ENCODE assay signal across 27 mouse cellular contexts in genomic region chr3:108902934-108903333, GRCm38 (mm10). TPM values are rescaled to one million over a fixed set of nuclear protein-coding genes. Genes with fewer than 3 reads are reported as not detected.
DNase-seq lines count a peak whose midpoint lies in the region; ATAC-seq and TF ChIP-seq lines count a peak whose summit lies in the region.
"Had no signal": no experiment of that assay in that cellular context is flagged by ENCODE, and none has a peak within 500 bp of the region (broad histone marks: within the 10 kb centered on the region; RNA-seq: fewer than 3 reads in every experiment).

No protein-coding gene starts in this region.

- H3K4me3 ChIP-seq in liver, embryonic 12.5 days, result no peak overlapping the region
- H3K4me3 ChIP-seq in stomach, postnatal 0 days (ENCODE audit: low read depth, low read length), result no peak overlapping the region
- H3K4me3 ChIP-seq in forebrain, embryonic 12.5 days (replicated peaks), result no peak overlapping the region
- no peak overlapping the region for H3K4me3 ChIP-seq in embryonic facial prominence, embryonic 10.5 days
- H3K4me3 ChIP-seq: embryonic facial prominence, embryonic 13.5 days; forebrain, embryonic 10.5 days; forebrain, embryonic 15.5 days; heart, embryonic 10.5 days; hindbrain, embryonic 13.5 days had no signal

- no peak overlapping the region for H3K27ac ChIP-seq in liver, embryonic 12.5 days
- H3K27ac ChIP-seq in stomach, postnatal 0 days (replicated peaks), result no peak overlapping the region
- no peak overlapping the region for H3K27ac ChIP-seq in forebrain, embryonic 12.5 days
- no peak overlapping the region for H3K27ac ChIP-seq in embryonic facial prominence, embryonic 10.5 days (replicated peaks)
- H3K27ac ChIP-seq: embryonic facial prominence, embryonic 13.5 days; forebrain, embryonic 10.5 days; forebrain, embryonic 15.5 days; heart, embryonic 10.5 days; hindbrain, embryonic 13.5 days; hindbrain, postnatal 0 days had no signal

- DNase-seq in heart, adult 11 months, result peak; percentile 63
- DNase-seq in heart, postnatal 36 days, result no peak
- DNase-seq in R1 (ENCODE audit: low read depth, low spot score), result peak; percentile 10
- DNase-seq in stomach, postnatal 0 days (ENCODE audit: low spot score), result peak; percentile 35
- DNase-seq in embryonic facial prominence, embryonic 10.5 days (ENCODE audit: low spot score), result no peak
- DNase-seq: adrenal gland, postnatal 14 days; B cell, adult 2 months; cerebellum, adult 11-12 months; cerebellum, adult 9-10 months; cerebellum, postnatal 25 days; gastrocnemius, postnatal 36 days; heart, adult 18-20 months; heart, postnatal 10 days had no signal

- peaks cover 16% of the 10 kb centered on the region for H3K4me1 ChIP-seq in liver, embryonic 12.5 days
- H3K4me1 ChIP-seq in stomach, postnatal 0 days (replicated peaks; ENCODE audit: control insufficient read depth, insufficient read depth), result no peaks in the 10 kb centered on the region
- H3K4me1 ChIP-seq in forebrain, embryonic 12.5 days, result no peaks in the 10 kb centered on the region
- H3K4me1 ChIP-seq in embryonic facial prominence, embryonic 10.5 days, result no peaks in the 10 kb centered on the region
- H3K4me1 ChIP-seq: embryonic facial prominence, embryonic 13.5 days; forebrain, embryonic 10.5 days; forebrain, embryonic 15.5 days; heart, embryonic 10.5 days; hindbrain, embryonic 13.5 days had no signal

- no peak for TF ChIP-seq EP300 in stomach, postnatal 0 days (optimal IDR thresholded peaks at IDR 0.05)

- intact Hi-C loops in heart, postnatal 36 days (cut with DNase I), result no loop called here

- H3K9me3 ChIP-seq in liver, embryonic 12.5 days (replicated peaks), result no peaks in the 10 kb centered on the region
- H3K9me3 ChIP-seq in stomach, postnatal 0 days (ENCODE audit: control insufficient read depth, low read length), result no peaks in the 10 kb centered on the region
- no peaks in the 10 kb centered on the region for H3K9me3 ChIP-seq in forebrain, embryonic 12.5 days
- peaks cover 6% of the 10 kb centered on the region; the same call in 1 of the 2 replicates for H3K9me3 ChIP-seq in embryonic facial prominence, embryonic 10.5 days
- H3K9me3 ChIP-seq: forebrain, embryonic 10.5 days; forebrain, embryonic 15.5 days; heart, embryonic 10.5 days; hindbrain, embryonic 13.5 days had no signal

- no peak for TF ChIP-seq CTCF in stomach, postnatal 0 days (IDR thresholded peaks at IDR 0.05; ENCODE audit: low read depth)

- ATAC-seq in liver, embryonic 12.5 days, result peak; percentile 61; the same call in 1 of the 2 replicates
- ATAC-seq in stomach, postnatal 0 days (ENCODE audit: low FRiP score, low TSS enrichment), result no peak
- ATAC-seq in forebrain, embryonic 12.5 days (ENCODE audit: low FRiP score), result no peak
- ATAC-seq: CD4-positive, CD25-positive, alpha-beta regulatory T cell, adult 4 months; forebrain, embryonic 15.5 days; hindbrain, postnatal 0 days had no signal

- H3K9ac ChIP-seq in liver, embryonic 12.5 days, result no peak overlapping the region
- no peak overlapping the region for H3K9ac ChIP-seq in stomach, postnatal 0 days (ENCODE audit: low read length)
- no peak overlapping the region for H3K9ac ChIP-seq in forebrain, embryonic 12.5 days
- H3K9ac ChIP-seq: embryonic facial prominence, embryonic 13.5 days; forebrain, embryonic 15.5 days; hindbrain, embryonic 13.5 days had no signal

- peaks cover 70% of the 10 kb centered on the region for H3K36me3 ChIP-seq in liver, embryonic 12.5 days
- peaks cover 12% of the 10 kb centered on the region; the same call in 1 of the 2 replicates for H3K36me3 ChIP-seq in stomach, postnatal 0 days (ENCODE audit: control insufficient read depth, insufficient read depth, low read length)
- peaks cover 67% of the 10 kb centered on the region for H3K36me3 ChIP-seq in forebrain, embryonic 12.5 days (replicated peaks)
- peaks cover 87% of the 10 kb centered on the region for H3K36me3 ChIP-seq in embryonic facial prominence, embryonic 10.5 days (replicated peaks)

- no peaks in the 10 kb centered on the region for H3K27me3 ChIP-seq in liver, embryonic 12.5 days (replicated peaks)
- no peaks in the 10 kb centered on the region for H3K27me3 ChIP-seq in stomach, postnatal 0 days (ENCODE audit: control insufficient read depth, insufficient read depth, low read length)
- H3K27me3 ChIP-seq in forebrain, embryonic 12.5 days, result no peaks in the 10 kb centered on the region
- no peaks in the 10 kb centered on the region for H3K27me3 ChIP-seq in embryonic facial prominence, embryonic 10.5 days (replicated peaks; ENCODE audit: low read depth, poor library complexity, severe bottlenecking)
- H3K27me3 ChIP-seq: embryonic facial prominence, embryonic 13.5 days; forebrain, embryonic 15.5 days; hindbrain, embryonic 13.5 days had no signal

- no peak overlapping the region for H3K4me2 ChIP-seq in liver, embryonic 12.5 days
- H3K4me2 ChIP-seq in stomach, postnatal 0 days (replicated peaks; ENCODE audit: low read depth), result no peak overlapping the region
- no peak overlapping the region for H3K4me2 ChIP-seq in forebrain, embryonic 12.5 days
- H3K4me2 ChIP-seq: embryonic facial prominence, embryonic 13.5 days; forebrain, embryonic 15.5 days; hindbrain, embryonic 13.5 days had no signal

- 74% methylated on average over 6 of the region's 6 CpGs for WGBS in liver, embryonic 12.5 days (ENCODE audit: insufficient replicate concordance)
- WGBS in stomach, postnatal 0 days, result 72% methylated on average over 6 of the region's 6 CpGs
- 91% methylated on average over 6 of the region's 6 CpGs for WGBS in forebrain, embryonic 12.5 days
- 94% methylated on average over 6 of the region's 6 CpGs for WGBS in embryonic facial prominence, embryonic 10.5 days

RNA-seq across cellular contexts. Expression of gene Prpf38b, which starts 8.6 kb away (rescaled TPM):
- total RNA-seq in heart, postnatal 36 days (2021), result 10 to 100 TPM; 18.4 to 19.1 TPM
- 58.1 and 59.1 TPM in 2 replicates for polyA plus RNA-seq in liver, embryonic 12.5 days (2016; fragmentation: Nextera tagmentation; extraction: Ambion mirVana)
- 26.1 and 31.1 TPM in 2 replicates for polyA plus RNA-seq in stomach, postnatal 0 days (2015; fragmentation: Nextera tagmentation; extraction: Ambion mirVana)
- polyA plus RNA-seq in forebrain, embryonic 12.5 days (2016; fragmentation: Nextera tagmentation; extraction: Ambion mirVana), result 85.1 and 87.0 TPM in 2 replicates
- 77.1 and 80.7 TPM in 2 replicates for polyA plus RNA-seq in embryonic facial prominence, embryonic 10.5 days (2016; fragmentation: Nextera tagmentation; extraction: Ambion mirVana)

RNA-seq across cellular contexts. Expression of gene Fndc7, which starts 13.1 kb away (rescaled TPM):
- under 1 TPM in 1 of 2 experiments, not detected in 1; 0.08 TPM for total RNA-seq in heart, postnatal 36 days (2021)
- 0.07 and 0.10 TPM in 2 replicates for polyA plus RNA-seq in liver, embryonic 12.5 days (2016; fragmentation: Nextera tagmentation; extraction: Ambion mirVana)
- 0.28 and 0.67 TPM in 2 replicates for polyA plus RNA-seq in stomach, postnatal 0 days (2015; fragmentation: Nextera tagmentation; extraction: Ambion mirVana)
- 0.22 TPM in 1 of 2 replicates, not detected in the other for polyA plus RNA-seq in forebrain, embryonic 12.5 days (2016; fragmentation: Nextera tagmentation; extraction: Ambion mirVana)
- 0.34 TPM in 1 of 2 replicates, not detected in the other for polyA plus RNA-seq in embryonic facial prominence, embryonic 10.5 days (2016; fragmentation: Nextera tagmentation; extraction: Ambion mirVana)
- total RNA-seq: gastrocnemius, adult 8-10 months; hematopoietic stem cell, adult 5-6 weeks had no signal
- polyA plus RNA-seq: forebrain, embryonic 10.5 days; forebrain, embryonic 15.5 days; G1E had no signal

RNA-seq across cellular contexts. Expression of gene Henmt1, which starts 36.7 kb away (rescaled TPM):
- not detected for total RNA-seq in heart, postnatal 36 days (2021)
- polyA plus RNA-seq in liver, embryonic 12.5 days (2016; fragmentation: Nextera tagmentation; extraction: Ambion mirVana), result 0.11 and 0.14 TPM in 2 replicates
- polyA plus RNA-seq in stomach, postnatal 0 days (2015; fragmentation: Nextera tagmentation; extraction: Ambion mirVana), result 0.15 and 0.25 TPM in 2 replicates
- 0.56 and 1.3 TPM in 2 replicates for polyA plus RNA-seq in forebrain, embryonic 12.5 days (2016; fragmentation: Nextera tagmentation; extraction: Ambion mirVana)
- polyA plus RNA-seq in embryonic facial prominence, embryonic 10.5 days (2016; fragmentation: Nextera tagmentation; extraction: Ambion mirVana), result 0.45 and 0.74 TPM in 2 replicates
- total RNA-seq: adrenal gland, postnatal 14 days; gastrocnemius, adult 8-10 months; gastrocnemius, postnatal 36 days; heart, adult 18-20 months; heart, postnatal 10 days had no signal
- polyA plus RNA-seq: G1E; heart, embryonic 14.5 days had no signal

RNA-seq across cellular contexts. Expression of gene Gm9857, which starts 37.3 kb away (rescaled TPM):
- not detected for total RNA-seq in heart, postnatal 36 days (2021)
- polyA plus RNA-seq in liver, embryonic 12.5 days (2016; fragmentation: Nextera tagmentation; extraction: Ambion mirVana), result not detected in 2 replicates
- polyA plus RNA-seq in stomach, postnatal 0 days (2015; fragmentation: Nextera tagmentation; extraction: Ambion mirVana), result not detected in 2 replicates
- polyA plus RNA-seq in forebrain, embryonic 12.5 days (2016; fragmentation: Nextera tagmentation; extraction: Ambion mirVana), result not detected in 2 replicates
- polyA plus RNA-seq in embryonic facial prominence, embryonic 10.5 days (2016; fragmentation: Nextera tagmentation; extraction: Ambion mirVana), result not detected in 2 replicates
- total RNA-seq: adrenal gland, postnatal 14 days; G1E; gastrocnemius, adult 8-10 months; gastrocnemius, postnatal 36 days; heart, adult 18-20 months; heart, postnatal 10 days; hematopoietic stem cell, adult 5-6 weeks; hindbrain, postnatal 0 days had no signal
- polyA plus RNA-seq: CD4-positive, CD25-positive, alpha-beta regulatory T cell, adult 4 months; cortical plate, adult 2 months; embryonic facial prominence, embryonic 13.5 days; forebrain, embryonic 10.5 days; G1E; heart, embryonic 10.5 days; heart, embryonic 14.5 days; hindbrain, embryonic 13.5 days had no signal

Comparison
In these comparisons a context has a peak if more than half of its experiments do, and no peak if none do; other contexts are left out.
1. DNase-seq: peak in heart, adult 11 months (single experiment), R1 (single experiment) and stomach, postnatal 0 days (single experiment); none in heart, postnatal 36 days (0 of 2) and embryonic facial prominence, embryonic 10.5 days (single experiment).